ENCODE assay signal across 20 mouse cellular contexts in the genomic region with DNA sequence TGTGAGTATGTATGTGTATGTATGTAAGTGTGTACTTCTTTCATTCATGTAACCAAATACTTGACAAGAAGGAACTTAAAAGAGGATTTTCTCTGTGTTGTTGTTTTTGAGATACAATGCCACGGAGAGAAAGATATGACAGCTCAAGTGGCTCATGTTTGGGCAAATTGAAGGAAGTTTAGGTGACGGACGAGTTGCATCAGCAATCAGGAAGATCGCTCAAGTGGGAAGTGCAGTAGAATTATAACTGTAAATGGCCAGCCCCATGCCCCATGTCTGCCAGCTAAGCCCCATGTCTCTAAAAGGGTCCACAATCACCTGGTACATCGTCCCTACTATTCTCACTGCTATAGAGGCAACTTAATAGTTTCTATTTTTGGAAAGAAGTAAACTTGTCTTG.
DNase-seq lines count a peak whose midpoint lies in the region; ATAC-seq and TF ChIP-seq lines count a peak whose summit lies in the region.
"Had no signal": no experiment of that assay in that cellular context is flagged by ENCODE, and none has a peak within 500 bp of the region (broad histone marks: within the 10 kb centered on the region; RNA-seq: fewer than 3 reads in every experiment).

No protein-coding gene starts in this region.

- H3K4me3 ChIP-seq in MEL (ENCODE audit: control insufficient read depth in 1 of 2, insufficient read depth in 1 of 2, low read depth in 2 of 2, low read length in 2 of 2): peak overlapping the region in 1 of 2 experiments; percentile 20; a peak in 1 of 4 replicates
- no peak overlapping the region for H3K4me3 ChIP-seq in kidney, adult 2 months (ENCODE audit: insufficient read depth, low read depth, low read length)

- H3K9me3 ChIP-seq in MEL (replicated peaks; ENCODE audit: insufficient read depth, low read length): no peaks in the 10 kb centered on the region
- H3K9me3 ChIP-seq: G1E had no signal

- no peak for TF ChIP-seq CTCF in MEL (IDR thresholded peaks at IDR 0.05 in 2 of 3, conservative IDR thresholded peaks at IDR 0.05 in 1 of 3; ENCODE audit: control insufficient read depth in 1 of 3, insufficient read depth in 1 of 3, low read depth in 2 of 3, low read length in 3 of 3, poor library complexity in 1 of 3, severe bottlenecking in 1 of 3)
- TF ChIP-seq CTCF in kidney, adult 2 months (conservative IDR thresholded peaks at IDR 0.05; ENCODE audit: insufficient read depth, insufficient read length, low read depth, low read length): no peak

- peak; percentile 71 for DNase-seq in MEL (ENCODE audit: low read depth, low spot score)
- DNase-seq in kidney, adult 2 months: no peak
- no peak for DNase-seq in gastrocnemius, adult 18-20 months (ENCODE audit: low spot score)
- DNase-seq: adrenal gland, adult 2 months; adrenal gland, adult 8-10 months; adrenal gland, postnatal 10 days; adrenal gland, postnatal 14 days; adrenal gland, postnatal 25 days; adrenal gland, postnatal 36 days; B cell, adult 2 months; cerebellum, adult 11 months; cerebellum, adult 11-12 months; cerebellum, adult 18-20 months; cerebellum, adult 2 months had no signal

- no peak for TF ChIP-seq RAD21 in MEL (IDR thresholded peaks at IDR 0.05; ENCODE audit: low read depth, low read length)

- WGBS in kidney, adult 2 months: 78% methylated on average over 5 of the region's 5 CpGs

- peak overlapping the region; percentile 80 for H3K27ac ChIP-seq in MEL (ENCODE audit: control insufficient read depth, low read depth, low read length)
- no peak overlapping the region for H3K27ac ChIP-seq in kidney, adult 2 months (ENCODE audit: insufficient read depth, low read depth, low read length)

- H3K4me1 ChIP-seq in MEL (ENCODE audit: control insufficient read depth in 1 of 2, insufficient read depth in 2 of 2, low read length in 2 of 2): peaks cover 31 to 35% of the 10 kb centered on the region in 2 experiments
- H3K4me1 ChIP-seq in kidney, adult 2 months (ENCODE audit: control insufficient read depth, insufficient read depth, low read length): no peaks in the 10 kb centered on the region

- peak in 1 of 2 experiments; percentile 79; a peak in 3 of 4 replicates for TF ChIP-seq EP300 in MEL (IDR thresholded peaks at IDR 0.05; ENCODE audit: low read depth in 1 of 2, low read length in 2 of 2)

- peak overlapping the region; percentile 31; the same call in 1 of the 2 replicates for H3K9ac ChIP-seq in MEL (ENCODE audit: control insufficient read depth, low read depth, low read length, poor library complexity, severe bottlenecking)

- H3K79me2 ChIP-seq in MEL (ENCODE audit: control insufficient read depth, insufficient read depth, low read length, poor library complexity): no peaks in the 10 kb centered on the region

- no peaks in the 10 kb centered on the region for H3K27me3 ChIP-seq in MEL (ENCODE audit: control insufficient read depth in 1 of 2, insufficient read depth in 2 of 2, low read length in 2 of 2)
- no peaks in the 10 kb centered on the region for H3K27me3 ChIP-seq in kidney, adult 2 months (replicated peaks; ENCODE audit: control insufficient read depth, insufficient read depth, low read length)
- H3K27me3 ChIP-seq: CH12.LX, Patski had no signal

- peaks cover 0 to 32% of the 10 kb centered on the region in 2 experiments; a peak in 2 of 4 replicates for H3K36me3 ChIP-seq in MEL (ENCODE audit: control insufficient read depth in 1 of 2, insufficient read depth in 2 of 2, low read length in 2 of 2)
- no peaks in the 10 kb centered on the region for H3K36me3 ChIP-seq in kidney, adult 2 months (ENCODE audit: control insufficient read depth, insufficient read depth, low read length)
- H3K36me3 ChIP-seq: G1E had no signal

- no peak for TF ChIP-seq POLR2A in MEL (IDR thresholded peaks at IDR 0.05; ENCODE audit: control insufficient read depth in 1 of 2, insufficient read depth in 1 of 2, low read depth in 1 of 2, low read length in 2 of 2, poor library complexity in 1 of 2)
- TF ChIP-seq POLR2A in kidney, adult 2 months (IDR thresholded peaks at IDR 0.05; ENCODE audit: low read depth, low read length): no peak

- ATAC-seq in megakaryocyte progenitor cell, adult 5-6 weeks (replicated peaks; ENCODE audit: poor library complexity): 0 out of 2 replicates have a peak, but pooled peaks have one; percentile 29
- ATAC-seq: activated CD4-positive, CD25-positive, alpha-beta regulatory T cell, adult 4 months; CD4-positive, CD25-positive, alpha-beta regulatory T cell, adult 4 months; Patski had no signal

TF ChIP-seq in MEL, 35 proteins besides CTCF, POLR2A, EP300 and RAD21:
- peak; percentile 76 for TF ChIP-seq ETS1 (IDR thresholded peaks at IDR 0.05; ENCODE audit: low read depth, low read length)
- TF ChIP-seq ELF1 (IDR thresholded peaks at IDR 0.05; ENCODE audit: low read depth, low read length): peak; percentile 58; the same call in 1 of the 2 replicates
- TF ChIP-seq ZNF384 (IDR thresholded peaks at IDR 0.05; ENCODE audit: low read depth, low read length): no peak
- TF ChIP-seq BHLHE40 (IDR thresholded peaks at IDR 0.05; ENCODE audit: borderline replicate concordance, low read depth, low read length): no peak
- peak; percentile 51; the same call in 1 of the 2 replicates for TF ChIP-seq POLR2AphosphoS2 (IDR thresholded peaks at IDR 0.05; ENCODE audit: low read length)
- TF ChIP-seq NRF1 (IDR thresholded peaks at IDR 0.05; ENCODE audit: insufficient read depth, low read depth, low read length, poor library complexity, severe bottlenecking): no peak
- peak; percentile 15; the same call in 1 of the 2 replicates for TF ChIP-seq USF1 (IDR thresholded peaks at IDR 0.05; ENCODE audit: low read depth, low read length)
- peak; percentile 74; the same call in 1 of the 2 replicates for TF ChIP-seq MXI1 (IDR thresholded peaks at IDR 0.05; ENCODE audit: low read depth, low read length)
- TF ChIP-seq KAT2A (conservative IDR thresholded peaks at IDR 0.05; ENCODE audit: low read depth, low read length): 0 out of 2 replicates have a peak, but pooled peaks have one; percentile 39
- no peak for TF ChIP-seq GABPA (IDR thresholded peaks at IDR 0.05; ENCODE audit: low read depth, low read length)
- TF ChIP-seq MAX (IDR thresholded peaks at IDR 0.05; ENCODE audit: low read length): peak; percentile 57
- 0 out of 2 replicates have a peak, but pooled peaks have one; percentile 1 for TF ChIP-seq SMC3 (IDR thresholded peaks at IDR 0.05; ENCODE audit: low read depth, low read length)
- TF ChIP-seq SIN3A (IDR thresholded peaks at IDR 0.05; ENCODE audit: low read length): peak; percentile 72
- peak; percentile 61; the same call in 1 of the 2 replicates for TF ChIP-seq TCF12 (IDR thresholded peaks at IDR 0.05; ENCODE audit: low read depth, low read length)
